22 mouse cellular contexts compared by ENCODE assay signal in the genomic region with DNA sequence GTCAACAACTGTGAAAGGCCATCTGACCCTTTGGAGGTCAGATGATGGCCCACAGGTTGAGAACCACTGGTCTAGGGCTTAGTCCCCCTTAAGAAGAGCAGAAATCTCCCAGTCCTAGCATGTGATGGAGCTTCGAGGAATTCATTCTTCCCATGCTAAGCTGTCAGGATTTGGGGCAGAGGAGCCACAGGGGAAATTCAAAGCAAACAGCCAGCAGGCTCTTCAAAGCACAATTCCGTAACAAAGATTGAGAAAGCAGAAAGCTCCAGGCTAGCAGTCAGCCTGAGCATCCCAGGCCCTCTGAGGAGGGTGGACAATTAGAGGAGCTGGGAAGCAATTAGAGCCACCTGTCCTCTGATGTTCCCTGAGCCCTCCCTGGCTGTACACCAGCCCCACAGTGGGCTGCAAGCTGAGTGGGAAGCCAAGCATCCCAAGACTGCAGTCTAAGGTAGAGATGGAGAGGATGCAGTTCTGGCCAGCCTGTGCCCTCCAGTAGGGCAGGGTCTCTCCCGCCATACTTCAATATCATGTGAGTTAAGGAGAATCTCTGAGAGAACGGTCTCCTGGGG. TPM values are rescaled to one million over a fixed set of nuclear protein-coding genes. Genes with fewer than 3 reads are reported as not detected.
DNase-seq lines count a peak whose midpoint lies in the region; ATAC-seq lines count a peak whose summit lies in the region.
"Had no signal": no experiment of that assay in that cellular context is flagged by ENCODE, and none has a peak within 500 bp of the region (broad histone marks: within the 10 kb centered on the region; RNA-seq: fewer than 3 reads in every experiment).

No protein-coding gene starts in this region.

- peaks cover 13% of the 10 kb centered on the region for H3K4me1 ChIP-seq in neural tube, embryonic 15.5 days
- H3K4me1 ChIP-seq in hindbrain, embryonic 16.5 days (ENCODE audit: control insufficient read depth, insufficient read depth, low read depth, low read length): peaks cover 2% of the 10 kb centered on the region; the same call in 1 of the 2 replicates
- H3K4me1 ChIP-seq in midbrain, embryonic 14.5 days (ENCODE audit: control insufficient read depth, insufficient read depth, low read length): peaks cover 6% of the 10 kb centered on the region; the same call in 1 of the 2 replicates
- H3K4me1 ChIP-seq: limb, embryonic 15.5 days had no signal

- H3K9ac ChIP-seq in neural tube, embryonic 15.5 days (replicated peaks): no peak overlapping the region
- no peak overlapping the region for H3K9ac ChIP-seq in hindbrain, embryonic 16.5 days (ENCODE audit: low read depth, low read length)
- H3K9ac ChIP-seq in midbrain, embryonic 14.5 days (replicated peaks; ENCODE audit: low read length): no peak overlapping the region
- H3K9ac ChIP-seq: forebrain, embryonic 12.5 days; intestine, embryonic 15.5 days; limb, embryonic 15.5 days; liver, embryonic 14.5 days; lung, embryonic 14.5 days; neural tube, embryonic 13.5 days had no signal

- no peaks in the 10 kb centered on the region for H3K36me3 ChIP-seq in neural tube, embryonic 15.5 days
- H3K36me3 ChIP-seq in hindbrain, embryonic 16.5 days (ENCODE audit: control insufficient read depth, insufficient read depth, low read length): no peaks in the 10 kb centered on the region
- no peaks in the 10 kb centered on the region for H3K36me3 ChIP-seq in midbrain, embryonic 14.5 days (ENCODE audit: control insufficient read depth, insufficient read depth, low read length)
- H3K36me3 ChIP-seq: forebrain, embryonic 12.5 days; G1E; intestine, embryonic 15.5 days; limb, embryonic 15.5 days; neural tube, embryonic 13.5 days had no signal

- 67% methylated on average over 4 of the region's 4 CpGs for WGBS in neural tube, embryonic 15.5 days
- WGBS in hindbrain, embryonic 16.5 days: 69% methylated on average over 4 of the region's 4 CpGs
- WGBS in midbrain, embryonic 14.5 days: 55% methylated on average over 4 of the region's 4 CpGs

- no peak overlapping the region for H3K4me3 ChIP-seq in neural tube, embryonic 15.5 days (replicated peaks)
- H3K4me3 ChIP-seq in hindbrain, embryonic 16.5 days (ENCODE audit: low read length): no peak overlapping the region
- H3K4me3 ChIP-seq in midbrain, embryonic 14.5 days (replicated peaks; ENCODE audit: low read depth, low read length): no peak overlapping the region
- H3K4me3 ChIP-seq: forebrain, embryonic 12.5 days; intestine, embryonic 15.5 days; limb, embryonic 15.5 days; neural tube, embryonic 13.5 days had no signal

- H3K27me3 ChIP-seq in neural tube, embryonic 15.5 days (replicated peaks): no peaks in the 10 kb centered on the region
- no peaks in the 10 kb centered on the region for H3K27me3 ChIP-seq in hindbrain, embryonic 16.5 days (replicated peaks; ENCODE audit: control insufficient read depth, insufficient read depth, low read length)
- H3K27me3 ChIP-seq in midbrain, embryonic 14.5 days (ENCODE audit: control insufficient read depth, insufficient read depth, low read length): no peaks in the 10 kb centered on the region
- H3K27me3 ChIP-seq: forebrain, embryonic 12.5 days; intestine, embryonic 15.5 days; limb, embryonic 15.5 days; neural tube, embryonic 13.5 days had no signal

- ATAC-seq in neural tube, embryonic 15.5 days (ENCODE audit: low FRiP score): no peak
- ATAC-seq in hindbrain, embryonic 16.5 days: peak; percentile 60; the same call in 1 of the 2 replicates
- no peak for ATAC-seq in midbrain, embryonic 14.5 days (ENCODE audit: low FRiP score, low TSS enrichment)
- ATAC-seq: activated CD4-positive, CD25-positive, alpha-beta regulatory T cell, adult 4 months; intestine, embryonic 15.5 days had no signal

- DNase-seq in neural tube, embryonic 10.5 days (ENCODE audit: extremely low spot score, low spot score): no peak
- DNase-seq in midbrain, embryonic 14.5 days: peak; percentile 53
- no peak for DNase-seq in right cerebral cortex, postnatal 14 days
- no peak for DNase-seq in spleen, postnatal 10 days (ENCODE audit: low spot score in 2 of 2)
- DNase-seq in cerebellum, adult 18-20 months: no peak
- DNase-seq: adrenal gland, adult 8-10 months; B cell, adult 2 months; cerebellum, adult 8-10 months; heart, postnatal 4 days; kidney, adult 8-10 months; kidney, postnatal 10 days; left cerebral cortex, postnatal 4 days; lung, embryonic 14.5 days had no signal

- H3K27ac ChIP-seq in neural tube, embryonic 15.5 days (replicated peaks): 0 out of 2 replicates have a peak overlapping the region, but pooled peaks have one; percentile 41
- H3K27ac ChIP-seq in hindbrain, embryonic 16.5 days (ENCODE audit: low read depth, low read length): no peak overlapping the region
- H3K27ac ChIP-seq in midbrain, embryonic 14.5 days (replicated peaks; ENCODE audit: low read depth, low read length): peak overlapping the region; percentile 37; the same call in 1 of the 2 replicates
- H3K27ac ChIP-seq: forebrain, embryonic 12.5 days; intestine, embryonic 15.5 days; limb, embryonic 15.5 days; liver, embryonic 14.5 days; neural tube, embryonic 13.5 days had no signal

- no peaks in the 10 kb centered on the region for H3K9me3 ChIP-seq in neural tube, embryonic 15.5 days (replicated peaks)
- H3K9me3 ChIP-seq in hindbrain, embryonic 16.5 days (ENCODE audit: control insufficient read depth, low read length): no peaks in the 10 kb centered on the region
- no peaks in the 10 kb centered on the region for H3K9me3 ChIP-seq in midbrain, embryonic 14.5 days (ENCODE audit: control insufficient read depth, low read length)
- H3K9me3 ChIP-seq: forebrain, embryonic 12.5 days; G1E; intestine, embryonic 15.5 days; limb, embryonic 15.5 days; neural tube, embryonic 13.5 days had no signal

- no peak overlapping the region for H3K4me2 ChIP-seq in neural tube, embryonic 15.5 days
- no peak overlapping the region for H3K4me2 ChIP-seq in hindbrain, embryonic 16.5 days (ENCODE audit: low read length)
- no peak overlapping the region for H3K4me2 ChIP-seq in midbrain, embryonic 14.5 days (ENCODE audit: low read length)
- H3K4me2 ChIP-seq: forebrain, embryonic 12.5 days; intestine, embryonic 15.5 days; limb, embryonic 15.5 days; lung, embryonic 14.5 days; neural tube, embryonic 13.5 days had no signal

RNA-seq across cellular contexts. Expression of a gene that starts 26.8 kb away (rescaled TPM):
- 55.6 and 67.3 TPM in 2 replicates for polyA plus RNA-seq in neural tube, embryonic 15.5 days (2015; fragmentation: Nextera tagmentation; extraction: Ambion mirVana)
- polyA plus RNA-seq in hindbrain, embryonic 16.5 days (2015; fragmentation: Nextera tagmentation; extraction: Ambion mirVana): 74.7 and 123 TPM in 2 replicates
- 122 and 165 TPM in 2 replicates for polyA plus RNA-seq in midbrain, embryonic 14.5 days (2014; fragmentation: Nextera tagmentation; extraction: Ambion mirVana)
- polyA plus RNA-seq: G1E had no signal
